13 mouse cellular contexts compared by ENCODE assay signal in genomic region chr10:120547164-120547563, GRCm38 (mm10).
"Had no signal": no experiment of that assay in that cellular context is flagged by ENCODE, and none has a peak within 500 bp of the region (broad histone marks: within the 10 kb centered on the region; RNA-seq: fewer than 3 reads in every experiment).

No protein-coding gene starts in this region.

- H3K27ac ChIP-seq: layer of hippocampus, adult 2 months; limb, embryonic 13.5 days; liver, embryonic 14.5 days; midbrain, embryonic 15.5 days; neural tube, embryonic 12.5 days had no signal

- ATAC-seq: midbrain, embryonic 15.5 days had no signal

- H3K9ac ChIP-seq: limb, embryonic 13.5 days; liver, embryonic 14.5 days; midbrain, embryonic 15.5 days; neural tube, embryonic 12.5 days had no signal

- H3K36me3 ChIP-seq: limb, embryonic 13.5 days; midbrain, embryonic 15.5 days; neural tube, embryonic 12.5 days had no signal

- DNase-seq: kidney, adult 18-20 months; kidney, postnatal 10 days; kidney, postnatal 4 days; left cerebral cortex, postnatal 4 days; retina, postnatal 1 day; right cerebral cortex, postnatal 4 days; spleen, adult 18-20 months had no signal

- H3K27me3 ChIP-seq: limb, embryonic 13.5 days; neural tube, embryonic 12.5 days had no signal

- H3K4me3 ChIP-seq: layer of hippocampus, adult 2 months; limb, embryonic 13.5 days; midbrain, embryonic 15.5 days; neural tube, embryonic 12.5 days had no signal

- H3K4me2 ChIP-seq: limb, embryonic 13.5 days; midbrain, embryonic 11.5 days; midbrain, embryonic 15.5 days; neural tube, embryonic 12.5 days had no signal

- H3K9me3 ChIP-seq: limb, embryonic 13.5 days; midbrain, embryonic 15.5 days; neural tube, embryonic 12.5 days had no signal
